Mouse (Mus musculus) liver, embryonic 16.5 days (tissue): ENCODE measurements around the gene Chmp1a. TPM values are rescaled to one million over a fixed set of nuclear protein-coding genes. Genes with fewer than 3 reads are reported as not detected.
A peak's percentile ranks its signal among the peaks of the same experiment; 100 is the strongest.

Experiments used
- ATAC-seq: fragments of 200-750 bp; cut with Nextera tagmentation; 2 replicates; pipeline ENCODE4 v1.8.0; 2017; ENCODE audit warnings: low read depth, mild to moderate bottlenecking, moderate number of reproducible peaks, moderate library complexity
- H3K27ac ChIP-seq: fragments of 300-500 bp; sonication (generic); 2 replicates; pipeline ENCODE4 v1.5.1; 2014; ENCODE audit warnings: mild to moderate bottlenecking, low read length
- H3K27me3 ChIP-seq: fragments of 300-500 bp; sonication (generic); 2 replicates; pipeline ENCODE4 v1.6.1; 2014; ENCODE audit warnings: low read depth, low read length, mixed read lengths; ENCODE audit not compliant: control insufficient read depth, insufficient read depth
- H3K36me3 ChIP-seq: fragments of 300-500 bp; sonication (generic); 2 replicates; pipeline ENCODE4 v1.6.1; 2014; ENCODE audit warnings: mild to moderate bottlenecking; ENCODE audit not compliant: control insufficient read depth, insufficient read depth
- H3K4me1 ChIP-seq: fragments of 300-500 bp; sonication (generic); 2 replicates; pipeline ENCODE4 v1.6.1; 2014; ENCODE audit warnings: low read depth, low read length, mixed read lengths; ENCODE audit not compliant: control insufficient read depth
- H3K4me2 ChIP-seq: fragments of 300-500 bp; sonication (generic); 2 replicates; pipeline ENCODE4 v1.6.1; 2014; ENCODE audit warnings: low read depth, low read length, mixed read lengths
- H3K4me3 ChIP-seq: fragments of 300-500 bp; sonication (generic); 2 replicates; pipeline ENCODE4 v1.5.1; 2014; ENCODE audit warnings: low read depth, mild to moderate bottlenecking, low read length
- H3K9ac ChIP-seq: fragments of 300-500 bp; sonication (generic); 2 replicates; pipeline ENCODE4 v1.6.1; 2014; ENCODE audit warnings: low read depth, low read length
- H3K9me3 ChIP-seq: fragments of 300-500 bp; sonication (generic); replicated peaks from 2 replicates; pipeline ENCODE4 v1.6.1; 2016; ENCODE audit warnings: low read length; ENCODE audit not compliant: control insufficient read depth
- WGBS: fragments of 180-500 bp; shearing (Covaris S2); extraction: QIAGEN DNeasy Blood & Tissue Kit; methylation state at CpG from one replicate; pipeline ENCODE4 v1.1.7; 2014; ENCODE audit not compliant: insufficient replicate concordance; 5-methylcytosine and 5-hydroxymethylcytosine counted together
- polyA plus RNA-seq: library from polyadenylated mRNA; unstranded; fragments of >200 nt; fragmentation: Nextera tagmentation; extraction: Ambion mirVana; gene quantifications from 2 replicates; pipeline ENCODE4 v1.2.1, GENCODE M21; 2015

Chmp1a gene
- polyA plus RNA-seq, 1 experiment from 2014 or later = 55.9 TPM

DNA sequence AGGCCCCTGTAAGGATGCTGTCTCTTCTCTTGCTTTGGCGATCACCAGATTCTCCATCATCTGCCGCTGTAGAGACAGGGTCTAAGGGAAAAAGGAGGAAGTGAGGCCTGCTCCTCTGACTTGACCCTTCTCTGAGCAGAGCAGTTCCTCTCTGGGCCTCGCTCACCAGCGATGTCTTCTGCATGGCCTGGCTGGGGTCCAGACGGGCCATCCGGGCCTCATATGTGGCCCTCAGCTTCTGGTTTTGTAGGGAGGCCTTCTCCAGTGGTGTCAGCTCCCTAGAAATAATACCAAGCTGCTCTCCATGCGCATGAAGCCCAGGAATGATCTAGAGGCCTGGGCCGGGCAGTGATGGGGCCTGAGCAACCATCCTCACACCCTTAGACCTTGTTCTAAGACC, 36.0 kb upstream of the Chmp1a start:
- no peak overlapping the region for H3K9ac ChIP-seq
- no peaks in the 10 kb centered on the region for H3K27me3 ChIP-seq
- WGBS = 56% methylated on average over 8 of the region's 8 CpGs
- peaks cover 12% of the 10 kb centered on the region for H3K4me1 ChIP-seq
- no peak overlapping the region for H3K27ac ChIP-seq
- peaks cover 11% of the 10 kb centered on the region for H3K36me3 ChIP-seq
- H3K9me3 ChIP-seq = no peaks in the 10 kb centered on the region
- H3K4me3 ChIP-seq = no peak overlapping the region
- no peak for ATAC-seq
- no peak overlapping the region for H3K4me2 ChIP-seq

DNA sequence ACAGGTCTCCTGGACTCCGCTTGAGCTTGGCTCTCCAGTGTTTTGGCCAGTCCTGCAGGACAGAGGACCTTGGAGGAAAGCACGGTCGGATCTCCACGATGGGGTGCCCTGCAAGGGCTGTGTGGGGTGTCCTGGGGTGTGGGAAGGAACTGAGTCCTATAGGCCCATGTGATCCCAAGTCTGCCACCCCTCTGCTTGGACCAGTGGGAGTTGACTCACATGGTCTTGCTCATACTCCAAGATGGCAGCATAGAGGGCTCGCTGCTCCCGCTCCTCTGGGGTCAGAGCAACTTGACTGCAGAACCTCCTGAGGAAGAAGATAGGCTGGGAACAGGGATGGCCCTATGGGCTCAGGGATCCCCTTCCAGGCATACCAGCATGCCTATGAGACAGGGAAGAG, 35.2 kb upstream of the Chmp1a start:
- no peak overlapping the region for H3K4me2 ChIP-seq
- H3K27me3 ChIP-seq = no peaks in the 10 kb centered on the region
- no peak overlapping the region for H3K4me3 ChIP-seq
- no peaks in the 10 kb centered on the region for H3K9me3 ChIP-seq
- WGBS = 91% methylated on average over 6 of the region's 6 CpGs
- ATAC-seq = no peak
- peaks cover 9% of the 10 kb centered on the region for H3K4me1 ChIP-seq
- H3K9ac ChIP-seq = no peak overlapping the region
- H3K36me3 ChIP-seq = peaks cover 11% of the 10 kb centered on the region
- H3K27ac ChIP-seq = no peak overlapping the region

DNA sequence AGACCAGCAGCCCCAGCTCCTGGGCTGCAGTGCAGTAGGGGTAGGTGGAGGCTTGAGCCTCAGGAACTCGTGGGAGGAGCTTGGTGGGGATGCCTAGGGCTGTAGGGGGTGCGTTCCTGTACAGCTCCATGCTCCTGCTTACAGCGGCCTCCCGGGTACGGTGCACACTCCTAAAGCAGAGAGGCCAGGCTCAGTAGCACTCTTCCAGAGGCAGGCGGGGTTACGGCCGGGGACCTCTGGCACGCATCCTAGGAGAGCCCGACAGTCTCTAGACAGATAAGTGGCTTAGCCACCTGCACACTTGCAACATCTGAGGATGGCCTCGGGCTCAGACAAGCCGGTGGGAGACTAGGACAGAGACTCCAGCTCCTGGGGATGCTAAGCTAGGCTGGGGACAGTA, 33.0 kb upstream of the Chmp1a start:
- Histone ChIP-seq H3K9me3 (no peaks in the 10 kb centered on the region), H3K27ac (no peak overlapping the region), H3K4me2 (no peak overlapping the region), H3K4me1 (peaks cover 8% of the 10 kb centered on the region), H3K4me3 (no peak overlapping the region), H3K36me3 (peaks cover 7% of the 10 kb centered on the region), H3K9ac (no peak overlapping the region), H3K27me3 (no peaks in the 10 kb centered on the region)
- WGBS = 77% methylated on average over 12 of the region's 12 CpGs
- no peak for ATAC-seq

DNA sequence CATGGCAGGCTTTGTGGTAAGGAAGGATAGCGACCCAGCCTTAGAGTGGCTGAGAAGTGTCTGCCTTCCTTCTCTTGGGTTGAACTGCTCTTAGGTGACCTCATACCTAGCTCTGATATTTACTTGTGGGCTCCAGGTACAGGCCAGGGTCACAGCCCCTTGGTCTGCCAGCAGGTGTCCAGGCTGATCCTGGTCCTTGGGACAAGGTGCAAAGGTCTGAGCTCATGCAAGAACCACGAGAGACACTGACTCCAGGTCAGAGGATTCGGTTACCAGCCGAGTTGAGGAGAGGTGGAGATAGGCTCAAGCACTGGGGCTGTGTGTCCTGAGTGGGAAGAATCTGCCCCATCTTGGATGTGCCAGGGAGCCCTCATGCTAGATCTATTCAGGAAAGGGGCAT, 31.8 kb upstream of the Chmp1a start:
- WGBS = 73% methylated on average over 4 of the region's 4 CpGs
- H3K9ac ChIP-seq = no peak overlapping the region
- H3K4me3 ChIP-seq = no peak overlapping the region
- no peak overlapping the region for H3K27ac ChIP-seq
- H3K27me3 ChIP-seq = no peaks in the 10 kb centered on the region
- peak; percentile 55 for ATAC-seq
- H3K36me3 ChIP-seq = peaks cover 5% of the 10 kb centered on the region
- H3K9me3 ChIP-seq = no peaks in the 10 kb centered on the region
- H3K4me1 ChIP-seq = peaks cover 8% of the 10 kb centered on the region
- no peak overlapping the region for H3K4me2 ChIP-seq

DNA sequence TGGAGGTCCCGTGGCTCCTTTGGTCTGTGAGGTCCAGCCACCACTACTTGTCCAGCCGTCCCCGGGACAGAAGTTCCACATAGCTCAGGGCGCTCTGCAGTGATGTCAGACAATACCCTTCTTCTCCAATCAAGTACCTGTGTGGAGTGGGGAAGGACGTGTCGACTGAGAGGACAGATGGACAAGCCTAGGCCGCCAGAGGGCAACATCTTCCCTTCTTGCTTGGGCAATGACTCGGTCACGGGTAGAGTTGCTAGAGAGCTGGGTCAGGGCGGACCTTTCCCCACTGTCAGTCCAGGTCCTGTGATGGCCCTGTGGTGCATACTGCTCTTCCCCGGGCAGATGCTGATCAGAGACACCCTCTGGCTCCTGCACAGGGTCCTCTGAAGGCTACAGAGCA, 30.5 kb upstream of the Chmp1a start:
- 67% methylated on average over 11 of the region's 11 CpGs for WGBS
- ATAC-seq = no peak
- no peak overlapping the region for H3K27ac ChIP-seq
- H3K9me3 ChIP-seq = no peaks in the 10 kb centered on the region
- H3K4me2 ChIP-seq = no peak overlapping the region
- no peak overlapping the region for H3K9ac ChIP-seq
- no peaks in the 10 kb centered on the region for H3K27me3 ChIP-seq
- peaks cover 5% of the 10 kb centered on the region for H3K36me3 ChIP-seq
- no peak overlapping the region for H3K4me3 ChIP-seq
- H3K4me1 ChIP-seq = peaks cover 8% of the 10 kb centered on the region

DNA sequence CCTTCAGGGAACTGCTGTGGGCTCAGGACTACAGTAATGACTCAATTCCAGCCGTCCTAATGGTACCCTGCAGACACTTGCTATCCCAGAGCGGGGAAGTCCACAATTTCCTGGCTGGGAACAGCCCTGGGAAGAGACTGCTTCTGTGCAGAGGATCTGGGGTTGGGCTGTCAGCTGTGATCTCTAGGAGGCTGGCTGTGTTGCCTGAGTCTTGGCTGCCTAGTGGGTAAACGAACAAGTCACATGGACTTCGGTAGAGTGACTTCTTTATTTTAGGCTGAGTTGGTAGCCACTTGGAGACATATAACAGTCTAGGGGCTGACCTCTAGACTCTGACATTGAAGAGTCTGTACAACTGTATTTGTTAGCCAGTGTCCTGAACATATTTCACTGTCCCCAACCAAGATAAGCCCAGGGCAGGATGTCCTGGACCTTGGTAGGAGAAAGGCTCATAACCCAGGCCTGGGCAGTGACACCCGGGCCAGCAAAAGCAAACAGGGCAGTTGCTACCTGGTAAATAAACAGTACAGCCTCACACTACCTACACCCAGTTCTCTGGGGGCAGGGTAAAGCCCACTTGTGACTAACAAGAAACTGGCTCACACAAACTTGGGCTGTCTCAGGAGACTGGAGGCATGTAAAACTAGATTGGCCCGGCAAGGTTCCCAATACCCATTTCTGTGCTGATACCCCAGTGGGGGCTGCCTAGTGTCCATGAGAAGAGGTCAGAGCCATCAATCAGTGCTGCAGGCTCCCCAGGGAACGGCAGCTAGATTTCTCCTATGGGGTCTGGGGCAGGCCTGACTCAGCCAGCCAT, 29.8 kb upstream of the Chmp1a start:
- WGBS = 65% methylated on average over 7 of the region's 7 CpGs
- Histone ChIP-seq H3K4me2 (no peak overlapping the region), H3K9me3 (no peaks in the 10 kb centered on the region), H3K4me3 (no peak overlapping the region), H3K4me1 (peaks cover 8% of the 10 kb centered on the region), H3K27me3 (no peaks in the 10 kb centered on the region), H3K36me3 (peaks cover 1% of the 10 kb centered on the region), H3K27ac (peak overlapping the region; percentile 50), H3K9ac (no peak overlapping the region)
- ATAC-seq = peak; percentile 61

DNA sequence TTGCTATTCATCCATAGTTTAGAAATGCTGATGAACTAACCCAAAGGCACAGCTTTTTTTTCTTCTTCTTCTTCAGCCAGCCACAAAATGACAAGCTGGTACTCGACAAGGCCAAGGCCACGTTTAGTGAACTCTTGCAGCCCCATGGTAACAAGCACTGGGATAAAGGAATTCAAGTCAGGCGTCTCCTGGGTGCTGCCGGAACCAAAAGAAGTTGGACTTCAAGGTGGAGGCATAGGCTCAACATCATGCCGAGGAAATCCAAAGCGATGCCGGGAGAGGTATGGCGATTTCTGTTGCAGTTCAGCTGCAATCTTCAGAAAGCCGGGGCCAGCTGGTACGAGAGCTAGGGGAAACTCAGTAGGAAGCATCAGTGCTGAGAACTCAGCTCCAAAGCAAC, 26.8 kb upstream of the Chmp1a start:
- H3K4me3 ChIP-seq = no peak overlapping the region
- WGBS = 85% methylated on average over 10 of the region's 10 CpGs
- peaks cover 26% of the 10 kb centered on the region for H3K4me1 ChIP-seq
- H3K9ac ChIP-seq = no peak overlapping the region
- H3K4me2 ChIP-seq = no peak overlapping the region
- no peak for ATAC-seq
- peaks cover 15% of the 10 kb centered on the region for H3K27me3 ChIP-seq
- H3K36me3 ChIP-seq = no peaks in the 10 kb centered on the region
- H3K27ac ChIP-seq = no peak overlapping the region
- H3K9me3 ChIP-seq = no peaks in the 10 kb centered on the region

DNA sequence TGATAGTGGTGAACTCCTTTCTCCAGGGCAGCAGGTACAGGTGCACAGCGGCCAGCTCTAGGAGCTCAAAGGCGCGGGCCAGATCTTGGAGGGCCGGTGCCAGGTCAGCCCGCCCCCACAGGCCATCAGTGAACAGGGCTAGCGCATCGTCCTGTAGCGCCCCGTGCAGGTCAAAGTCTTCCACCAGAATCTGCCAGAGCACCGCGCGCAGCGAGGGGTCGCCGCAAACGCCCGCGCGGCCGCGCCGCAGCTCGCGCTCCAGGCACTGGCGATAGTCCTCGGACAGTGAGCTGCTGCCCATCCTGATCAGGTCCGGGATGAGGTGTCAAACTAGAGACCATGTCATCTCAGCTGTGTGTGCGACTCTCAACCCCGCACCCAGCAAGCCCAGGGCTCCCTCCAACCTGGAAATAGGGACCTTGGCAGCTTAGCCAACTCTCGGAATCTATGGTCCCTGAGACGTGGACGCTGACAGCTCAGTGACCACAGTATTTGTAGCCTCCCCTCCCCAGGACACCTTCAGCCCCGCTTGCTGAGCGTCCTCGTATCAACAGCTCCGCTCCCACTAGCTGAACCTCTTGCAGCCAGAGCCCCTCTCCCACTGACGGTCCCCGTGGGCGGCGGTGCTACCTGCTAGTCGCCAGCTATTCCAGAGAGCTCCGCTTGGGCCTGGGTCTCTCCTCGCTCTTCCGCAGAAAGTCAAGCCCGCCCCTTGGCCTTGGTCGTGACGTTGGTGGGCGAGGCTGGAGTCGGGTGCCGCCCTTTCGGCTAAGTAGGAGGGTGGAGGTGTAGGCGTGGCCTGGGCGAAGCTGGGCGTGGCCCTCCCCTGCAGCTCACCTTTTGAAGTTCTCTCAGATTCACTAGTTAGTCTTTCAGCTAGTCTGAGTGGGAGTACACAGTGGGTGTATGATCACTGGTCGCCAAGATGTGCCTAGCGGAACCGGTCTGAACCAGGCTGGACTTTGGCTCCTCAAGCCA, 23.2 kb upstream of the Chmp1a start, which contains the start of gene Spata2l:
Gene Spata2l, minus strand, starts transcription at position 714 of the 978 bp plus-strand sequence.
- H3K9ac ChIP-seq = peak within 1 kb of the TSS; percentile 61
- no peak within 1 kb of the TSS for H3K27ac ChIP-seq
- peak within 1 kb of the TSS; percentile 94 for H3K4me2 ChIP-seq
- H3K4me1 ChIP-seq = peaks cover 18% of the 10 kb centered on the region
- H3K36me3 ChIP-seq = no peaks in the 10 kb centered on the region
- H3K9me3 ChIP-seq = no peaks in the 10 kb centered on the region
- WGBS = under 1% methylated on average over 57 of the region's 57 CpGs
- ATAC-seq = peak; percentile 86
- peak within 1 kb of the TSS; percentile 70 for H3K4me3 ChIP-seq
- peaks cover 15% of the 10 kb centered on the region for H3K27me3 ChIP-seq
